Mouse (Mus musculus): ENCODE data around the gene Lin7c. TPM values are rescaled to one million over a fixed set of nuclear protein-coding genes. Genes with fewer than 3 reads are reported as not detected.
"Not testable (repeated sequence)": the region's sequence is repeated elsewhere in the genome, so short reads cannot be mapped to it uniquely, and the experiment has no call there.

Lin7c gene
- 61.8 and 62.7 TPM in 2 replicates for polyA plus RNA-seq (2016; fragmentation: Nextera tagmentation; extraction: Ambion mirVana)

DNA sequence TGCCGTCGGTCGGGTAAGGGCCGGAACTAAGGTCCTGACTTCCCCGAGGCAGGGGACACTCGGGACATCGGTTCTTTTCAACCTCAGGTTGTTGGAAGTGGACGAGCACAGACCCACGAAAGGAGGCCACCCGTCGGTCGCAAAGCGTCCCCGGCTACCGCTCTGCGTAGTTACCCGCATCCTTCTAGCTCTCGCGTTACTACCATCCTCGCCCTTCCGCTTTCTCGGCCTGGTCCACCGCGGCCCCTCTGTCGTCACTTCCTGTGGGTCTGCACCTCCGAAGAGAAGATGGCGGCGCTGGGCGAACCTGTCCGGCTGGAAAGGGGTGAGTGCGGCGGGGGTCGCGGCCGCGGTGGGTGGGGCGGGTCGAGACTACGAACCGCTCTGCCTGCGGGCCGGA is at the start of gene Lin7c:
TSS of gene Lin7c (plus strand) at position 257 of the 400 bp plus-strand sequence.
- under 1% methylated on average over 42 of the region's 42 CpGs for WGBS
- Histone ChIP-seq H3K27me3 (no peaks in the 10 kb centered on the region), H3K4me3 (replicated peaks) (peak within 1 kb of the TSS; percentile 91), H3K36me3 (peaks cover 15% of the 10 kb centered on the region), H3K27ac (peak within 1 kb of the TSS; percentile 94), H3K4me1 (replicated peaks) (peaks cover 22% of the 10 kb centered on the region), H3K9ac (replicated peaks) (peak within 1 kb of the TSS; percentile 96), H3K4me2 (peak within 1 kb of the TSS; percentile 71), H3K9me3 (no peaks in the 10 kb centered on the region)
- ATAC-seq (ENCODE audit: insufficient number of reproducible peaks, insufficient read depth, low FRiP score, low TSS enrichment, low read depth): peak; percentile 99

DNA sequence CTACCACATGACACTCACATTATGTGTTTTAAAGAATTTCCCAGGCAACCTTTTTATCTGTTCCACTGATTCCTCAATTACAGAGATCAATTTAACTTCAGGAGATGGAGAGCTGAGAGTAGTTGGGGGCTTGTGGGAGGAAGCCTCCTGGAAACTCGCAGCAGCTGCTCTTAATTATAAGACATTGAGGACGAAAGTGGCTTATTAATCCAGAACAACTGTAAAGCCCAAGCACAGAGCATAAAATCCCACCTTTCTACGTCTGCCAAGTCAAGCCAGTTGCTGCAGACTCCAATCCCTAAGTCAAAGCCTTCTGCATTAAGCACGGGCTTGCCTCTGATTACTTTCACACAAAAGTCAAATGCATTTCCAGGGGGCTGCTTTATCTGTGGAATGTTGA is 44.3 kb upstream of the Lin7c start:
- H3K4me2 ChIP-seq: no peak overlapping the region
- WGBS: 17% methylated on average over 4 of the region's 4 CpGs
- peaks cover 15% of the 10 kb centered on the region for H3K4me1 ChIP-seq (replicated peaks)
- H3K4me3 ChIP-seq (replicated peaks): no peak overlapping the region
- ATAC-seq (ENCODE audit: insufficient number of reproducible peaks, insufficient read depth, low FRiP score, low TSS enrichment, low read depth): no peak
- H3K27me3 ChIP-seq: no peaks in the 10 kb centered on the region; the same call in 1 of the 2 replicates
- H3K36me3 ChIP-seq: no peaks in the 10 kb centered on the region
- H3K9me3 ChIP-seq: no peaks in the 10 kb centered on the region
- H3K27ac ChIP-seq: no peak overlapping the region
- H3K9ac ChIP-seq (replicated peaks): no peak overlapping the region

DNA sequence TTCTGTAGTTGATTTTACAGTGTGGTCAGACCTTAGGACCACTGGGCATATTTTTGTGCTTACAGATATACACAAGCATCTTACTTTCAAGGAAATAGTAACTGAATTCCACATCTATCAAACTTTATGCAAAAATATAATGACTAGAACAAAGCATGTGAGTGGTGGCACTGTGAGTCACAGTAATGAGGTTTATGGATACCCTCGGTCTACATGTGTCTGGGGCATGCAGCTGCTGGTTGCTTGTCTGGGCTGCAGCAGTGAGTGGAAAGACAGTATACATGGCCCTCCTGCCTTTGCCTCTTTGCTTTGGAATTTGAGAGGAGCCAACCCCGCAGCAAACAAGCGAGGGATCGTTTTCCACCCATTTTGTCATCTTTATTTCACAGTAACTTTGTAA is 42.3 kb upstream of the Lin7c start:
- Histone ChIP-seq H3K4me2 (peak overlapping the region; percentile 8; the same call in 1 of the 2 replicates), H3K36me3 (no peaks in the 10 kb centered on the region), H3K9me3 (no peaks in the 10 kb centered on the region), H3K4me1 (replicated peaks) (peaks cover 15% of the 10 kb centered on the region), H3K9ac (replicated peaks) (no peak overlapping the region), H3K4me3 (replicated peaks) (no peak overlapping the region), H3K27ac (0 out of 2 replicates have a peak overlapping the region, but pooled peaks have one; percentile 41), H3K27me3 (no peaks in the 10 kb centered on the region; the same call in 1 of the 2 replicates)
- ATAC-seq (ENCODE audit: insufficient number of reproducible peaks, insufficient read depth, low FRiP score, low TSS enrichment, low read depth): peak; percentile 89; the same call in 1 of the 2 replicates
- WGBS: 38% methylated on average over 4 of the region's 4 CpGs

DNA sequence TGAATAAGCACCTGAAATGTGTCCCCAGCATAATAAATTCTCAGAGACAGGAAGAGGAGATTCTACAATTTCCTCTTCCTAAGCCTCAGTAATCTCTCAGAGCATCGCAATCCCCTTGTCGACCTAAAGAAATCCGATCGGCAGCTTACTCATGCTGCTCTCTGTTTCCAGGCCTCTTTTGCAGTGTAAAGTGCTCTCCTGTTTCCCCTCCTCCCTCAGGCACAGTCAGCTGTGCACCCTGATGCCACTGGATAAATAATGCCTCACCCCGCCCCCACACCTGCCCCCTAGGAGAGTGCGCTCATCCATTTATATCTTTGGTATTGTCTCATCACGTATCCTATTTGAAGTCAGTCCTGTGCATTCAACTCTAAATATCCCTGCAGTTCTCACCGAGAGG is 41.9 kb upstream of the Lin7c start:
- Histone ChIP-seq H3K9ac (replicated peaks) (no peak overlapping the region), H3K27ac (0 out of 2 replicates have a peak overlapping the region, but pooled peaks have one; percentile 41), H3K4me1 (replicated peaks) (peaks cover 15% of the 10 kb centered on the region), H3K9me3 (no peaks in the 10 kb centered on the region), H3K4me3 (replicated peaks) (no peak overlapping the region), H3K4me2 (peak overlapping the region; percentile 8; the same call in 1 of the 2 replicates), H3K27me3 (no peaks in the 10 kb centered on the region; the same call in 1 of the 2 replicates), H3K36me3 (no peaks in the 10 kb centered on the region)
- peak; percentile 58; the same call in 1 of the 2 replicates for ATAC-seq (ENCODE audit: insufficient number of reproducible peaks, insufficient read depth, low FRiP score, low TSS enrichment, low read depth)
- WGBS: 43% methylated on average over 8 of the region's 8 CpGs

DNA sequence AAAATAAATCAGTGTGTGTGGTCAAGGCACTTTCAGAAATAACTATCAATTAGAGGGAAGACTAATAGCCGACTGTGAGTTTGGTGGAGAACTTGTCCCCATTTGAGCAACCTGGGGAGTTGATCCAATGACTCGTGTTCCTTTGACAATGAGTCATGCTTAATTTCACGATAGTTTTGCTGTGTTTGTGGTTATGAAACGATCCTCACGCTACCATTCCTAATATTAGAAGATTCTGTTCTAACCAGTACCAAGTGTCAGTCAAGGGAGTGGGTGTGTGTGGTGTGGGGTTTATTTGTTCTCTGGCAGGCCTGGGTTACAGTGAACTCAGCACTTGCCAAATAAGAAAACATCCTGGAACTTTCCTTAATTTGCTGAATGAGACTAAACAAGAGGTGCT is 35.1 kb upstream of the Lin7c start:
- no peaks in the 10 kb centered on the region for H3K36me3 ChIP-seq
- H3K9me3 ChIP-seq: no peaks in the 10 kb centered on the region
- no peak for ATAC-seq (ENCODE audit: insufficient number of reproducible peaks, insufficient read depth, low FRiP score, low TSS enrichment, low read depth)
- H3K4me1 ChIP-seq (replicated peaks): no peaks in the 10 kb centered on the region
- H3K27ac ChIP-seq: no peak overlapping the region
- H3K9ac ChIP-seq (replicated peaks): no peak overlapping the region
- H3K4me3 ChIP-seq (replicated peaks): no peak overlapping the region
- 77% methylated on average over 5 of the region's 5 CpGs for WGBS
- no peaks in the 10 kb centered on the region for H3K27me3 ChIP-seq
- no peak overlapping the region for H3K4me2 ChIP-seq

GRCm38 (mm10) chr2:109859671-109860070 is 31.0 kb upstream of the Lin7c start:
- WGBS: 70% methylated on average over 2 of the region's 2 CpGs
- no peak overlapping the region for H3K27ac ChIP-seq

DNA sequence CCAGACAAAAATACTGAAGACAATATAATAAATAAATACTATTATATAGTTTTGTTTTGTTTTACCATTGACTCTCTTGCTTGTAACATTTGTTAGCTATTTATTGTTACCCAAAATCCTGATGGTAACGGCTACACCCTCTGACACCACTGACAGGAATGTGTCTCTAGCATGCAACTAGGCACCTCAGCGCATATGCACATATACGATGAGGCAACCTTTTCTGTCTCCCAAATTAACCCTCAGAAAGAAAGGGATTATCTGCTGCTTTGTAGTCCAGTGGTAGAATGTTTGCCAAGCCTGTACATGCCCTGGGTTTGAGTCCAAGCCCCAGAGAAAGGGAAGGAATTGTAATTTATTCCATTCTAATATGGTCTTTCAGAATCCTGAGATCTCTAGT is 29.8 kb upstream of the Lin7c start:
- Histone ChIP-seq H3K27ac (no peak overlapping the region), H3K27me3 (no peaks in the 10 kb centered on the region), H3K36me3 (no peaks in the 10 kb centered on the region), H3K4me2 (no peak overlapping the region), H3K4me3 (replicated peaks) (no peak overlapping the region), H3K4me1 (replicated peaks) (no peaks in the 10 kb centered on the region), H3K9ac (replicated peaks) (no peak overlapping the region), H3K9me3 (no peaks in the 10 kb centered on the region)
- no peak for ATAC-seq (ENCODE audit: insufficient number of reproducible peaks, insufficient read depth, low FRiP score, low TSS enrichment, low read depth)
- WGBS: 88% methylated on average over 3 of the region's 3 CpGs

More at GRCm38 (mm10) chr2:109859671-109860070, 31.0 kb upstream of the Lin7c start:
- H3K4me1 ChIP-seq (replicated peaks): no peaks in the 10 kb centered on the region
- no peaks in the 10 kb centered on the region for H3K36me3 ChIP-seq
- H3K27me3 ChIP-seq: no peaks in the 10 kb centered on the region
- no peak overlapping the region for H3K4me3 ChIP-seq (replicated peaks)
- H3K9me3 ChIP-seq: no peaks in the 10 kb centered on the region
- H3K4me2 ChIP-seq: no peak overlapping the region
- ATAC-seq (ENCODE audit: insufficient number of reproducible peaks, insufficient read depth, low FRiP score, low TSS enrichment, low read depth): no peak
- no peak overlapping the region for H3K9ac ChIP-seq (replicated peaks)

- not testable (repeated sequence) for H3K4me1 ChIP-seq (replicated peaks); H3K9ac ChIP-seq (replicated peaks); H3K4me2 ChIP-seq; H3K36me3 ChIP-seq; H3K4me3 ChIP-seq (replicated peaks); ATAC-seq (ENCODE audit: insufficient number of reproducible peaks, insufficient read depth, low FRiP score, low TSS enrichment, low read depth); H3K27ac ChIP-seq; H3K9me3 ChIP-seq; H3K27me3 ChIP-seq
- 82% methylated on average over 4 of the region's 4 CpGs for WGBS
These were observed 11.2 kb upstream of the Lin7c start for GRCm38 (mm10) chr2:109879429-109879828.

DNA sequence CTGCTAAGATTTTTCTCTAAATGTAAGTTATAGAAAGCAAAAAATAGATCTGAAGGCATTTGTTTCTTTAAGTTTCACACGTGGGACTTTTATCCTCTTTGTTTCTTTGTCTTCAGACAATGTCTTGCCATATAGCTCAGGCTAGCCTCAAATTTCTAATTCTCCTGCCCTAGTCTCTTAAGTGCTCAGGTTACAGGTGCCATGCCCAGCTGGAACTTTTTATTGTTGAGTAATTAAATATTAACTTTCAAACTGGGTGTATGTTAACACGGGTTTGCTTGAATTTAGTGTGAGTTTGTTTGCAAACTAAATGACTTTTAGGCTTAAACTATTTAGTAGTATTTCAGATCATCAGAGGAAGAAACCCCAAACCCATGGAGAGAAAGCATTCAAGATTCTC is 9.5 kb upstream of the Lin7c start:
- H3K4me2 ChIP-seq: no peak overlapping the region
- no peak overlapping the region for H3K9ac ChIP-seq (replicated peaks)
- no peaks in the 10 kb centered on the region for H3K36me3 ChIP-seq
- no peaks in the 10 kb centered on the region for H3K27me3 ChIP-seq
- H3K4me3 ChIP-seq (replicated peaks): no peak overlapping the region
- H3K4me1 ChIP-seq (replicated peaks): no peaks in the 10 kb centered on the region
- no peak overlapping the region for H3K27ac ChIP-seq
- ATAC-seq (ENCODE audit: insufficient number of reproducible peaks, insufficient read depth, low FRiP score, low TSS enrichment, low read depth): no peak
- 62% methylated on average over 2 of the region's 2 CpGs for WGBS
- H3K9me3 ChIP-seq: no peaks in the 10 kb centered on the region

DNA sequence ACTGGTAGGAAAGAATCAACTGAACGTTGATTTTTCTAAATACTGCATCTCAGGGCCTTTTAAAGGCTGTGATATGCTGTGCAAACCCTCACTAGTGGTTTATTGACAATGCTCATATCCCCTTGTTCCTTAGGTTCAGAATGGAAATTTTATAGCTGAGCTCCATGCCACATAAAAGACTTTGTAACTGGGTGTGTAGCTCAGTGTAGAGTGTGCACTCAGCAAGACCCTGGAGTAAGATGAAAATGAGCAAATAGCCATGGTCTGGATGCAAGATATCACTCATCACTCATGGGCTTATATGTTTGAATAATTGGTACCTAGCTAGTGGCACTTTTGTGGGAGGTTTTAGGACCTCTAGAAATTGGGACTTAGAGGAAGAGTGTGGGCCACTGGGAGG is 9.0 kb upstream of the Lin7c start:
- no peak for ATAC-seq (ENCODE audit: insufficient number of reproducible peaks, insufficient read depth, low FRiP score, low TSS enrichment, low read depth)
- no peak overlapping the region for H3K4me3 ChIP-seq (replicated peaks)
- H3K9ac ChIP-seq (replicated peaks): no peak overlapping the region
- H3K4me2 ChIP-seq: no peak overlapping the region
- H3K9me3 ChIP-seq: no peaks in the 10 kb centered on the region
- no peaks in the 10 kb centered on the region for H3K27me3 ChIP-seq
- no peak overlapping the region for H3K27ac ChIP-seq
- WGBS: 53% methylated on average over 1 of the region's 1 CpGs
- no peaks in the 10 kb centered on the region for H3K4me1 ChIP-seq (replicated peaks)
- no peaks in the 10 kb centered on the region for H3K36me3 ChIP-seq

- no peaks in the 10 kb centered on the region for H3K36me3 ChIP-seq
- no peaks in the 10 kb centered on the region for H3K4me1 ChIP-seq (replicated peaks)
- H3K4me3 ChIP-seq (replicated peaks): no peak overlapping the region
- no peak overlapping the region for H3K4me2 ChIP-seq
- no peak overlapping the region for H3K9ac ChIP-seq (replicated peaks)
- no peak for ATAC-seq (ENCODE audit: insufficient number of reproducible peaks, insufficient read depth, low FRiP score, low TSS enrichment, low read depth)
- H3K27ac ChIP-seq: no peak overlapping the region
- no peaks in the 10 kb centered on the region for H3K27me3 ChIP-seq
- WGBS: 79% methylated on average over 4 of the region's 4 CpGs
- H3K9me3 ChIP-seq: no peaks in the 10 kb centered on the region
These were observed 6.5 kb upstream of the Lin7c start for GRCm38 (mm10) chr2:109884106-109884505.

GRCm38 (mm10) chr2:109884507-109884906 is 6.1 kb upstream of the Lin7c start:
- no peaks in the 10 kb centered on the region for H3K9me3 ChIP-seq
- no peaks in the 10 kb centered on the region for H3K4me1 ChIP-seq (replicated peaks)
- ATAC-seq (ENCODE audit: insufficient number of reproducible peaks, insufficient read depth, low FRiP score, low TSS enrichment, low read depth): no peak
- no peaks in the 10 kb centered on the region for H3K27me3 ChIP-seq
- WGBS: 65% methylated on average over 4 of the region's 4 CpGs
- no peak overlapping the region for H3K27ac ChIP-seq
- no peak overlapping the region for H3K4me2 ChIP-seq
- no peak overlapping the region for H3K9ac ChIP-seq (replicated peaks)
- no peaks in the 10 kb centered on the region for H3K36me3 ChIP-seq
- H3K4me3 ChIP-seq (replicated peaks): no peak overlapping the region

Measured in limb, embryonic 12.5 days (tissue).